Mouse (Mus musculus) embryo, embryonic 10.5 days (tissue): ENCODE measurements at regions not wholly inside any gene's neighbourhood (a gene's known extent, or its start where the extent isn't known, plus 50 kb on each side); places are given as distances from the start of the nearest gene placed in this dataset.
A peak's percentile ranks its signal among the peaks of the same experiment; 100 is the strongest.

ENCODE experiments used
- DNase-seq: peaks from one replicate; pipeline ENCODE4 v3.0.0-alpha.2; 2015; ENCODE audit warnings: low spot score

- no peak for DNase-seq
Measured at GRCm38 (mm10) chr1:73118661-73119060, 103.0 kb upstream of the Tnp1 start.

GRCm38 (mm10) chr1:73116526-73116925, 100.8 kb upstream of the Tnp1 start:
- DNase-seq, result peak; percentile 74

GRCm38 (mm10) chr1:73115854-73116253, 100.1 kb upstream of the Tnp1 start:
- DNase-seq, result no peak

- no peak for DNase-seq
Measured at GRCm38 (mm10) chr1:73113137-73113536, 97.4 kb upstream of the Tnp1 start.

- DNase-seq, result no peak
Measured at GRCm38 (mm10) chr1:73112711-73113110, 97.0 kb upstream of the Tnp1 start.

GRCm38 (mm10) chr1:73111911-73112310, 96.2 kb upstream of the Tnp1 start:
- no peak for DNase-seq

GRCm38 (mm10) chr1:73105856-73106463, 90.3 kb upstream of the Tnp1 start:
- peak; percentile 46 for DNase-seq

- no peak for DNase-seq
Measured at GRCm38 (mm10) chr1:73097645-73098440, 82.1 kb upstream of the Tnp1 start.

- DNase-seq, result peak; percentile 55
Measured at GRCm38 (mm10) chr1:73089636-73090035, 73.9 kb upstream of the Tnp1 start.

- DNase-seq, result no peak
Measured at GRCm38 (mm10) chr1:73088494-73088893, 72.8 kb upstream of the Tnp1 start.

GRCm38 (mm10) chr1:73084946-73085345, 69.2 kb upstream of the Tnp1 start:
- no peak for DNase-seq

GRCm38 (mm10) chr1:73083396-73083795, 67.7 kb upstream of the Tnp1 start:
- no peak for DNase-seq

- no peak for DNase-seq
Measured at GRCm38 (mm10) chr1:73079518-73079917, 63.8 kb upstream of the Tnp1 start.

- no peak for DNase-seq
Measured at GRCm38 (mm10) chr1:73077156-73077555, 61.4 kb upstream of the Tnp1 start.

GRCm38 (mm10) chr1:73075699-73076373, 60.1 kb upstream of the Tnp1 start:
- DNase-seq, result no peak

- no peak for DNase-seq
Measured at GRCm38 (mm10) chr1:73075159-73075558, 59.5 kb upstream of the Tnp1 start.

- DNase-seq, result no peak
Measured at GRCm38 (mm10) chr1:73074525-73074924, 58.8 kb upstream of the Tnp1 start.

GRCm38 (mm10) chr1:73072237-73072904, 56.7 kb upstream of the Tnp1 start:
- DNase-seq, result no peak

- DNase-seq, result no peak
Measured at GRCm38 (mm10) chr1:73070126-73070525, 54.4 kb upstream of the Tnp1 start.
